Mouse (Mus musculus) gastrocnemius, adult 2 months (tissue): ENCODE measurements at regions not wholly inside any gene's neighbourhood (a gene's known extent, or its start where the extent isn't known, plus 50 kb on each side); places are given as distances from the start of the nearest gene placed in this dataset.
A peak's percentile ranks its signal among the peaks of the same experiment; 100 is the strongest.

Experiments used
- DNase-seq: peaks from one replicate; pipeline ENCODE4 v3.0.0; 2022
- H3K27ac ChIP-seq: fragments of 200-600 bp; 2 replicates; pipeline ENCODE4 v1.8.1; 2022; ENCODE audit warnings: mild to moderate bottlenecking
- H3K4me3 ChIP-seq: fragments of 200-600 bp; 2 replicates; pipeline ENCODE4 v1.8.1; 2022; ENCODE audit warnings: mild to moderate bottlenecking, moderate library complexity
- CTCF ChIP-seq: fragments of 200-600 bp; IDR thresholded peaks from 2 replicates; pipeline ENCODE4 v1.8.1; 2022; ENCODE audit warnings: antibody characterized with exemption, mild to moderate bottlenecking, moderate library complexity
- intact Hi-C: fragments of 180-260 bp; cut with DNase I; formaldehyde crosslinking; loops from one replicate; pipeline ENCODE4 v1.15.1; 2025

DNA sequence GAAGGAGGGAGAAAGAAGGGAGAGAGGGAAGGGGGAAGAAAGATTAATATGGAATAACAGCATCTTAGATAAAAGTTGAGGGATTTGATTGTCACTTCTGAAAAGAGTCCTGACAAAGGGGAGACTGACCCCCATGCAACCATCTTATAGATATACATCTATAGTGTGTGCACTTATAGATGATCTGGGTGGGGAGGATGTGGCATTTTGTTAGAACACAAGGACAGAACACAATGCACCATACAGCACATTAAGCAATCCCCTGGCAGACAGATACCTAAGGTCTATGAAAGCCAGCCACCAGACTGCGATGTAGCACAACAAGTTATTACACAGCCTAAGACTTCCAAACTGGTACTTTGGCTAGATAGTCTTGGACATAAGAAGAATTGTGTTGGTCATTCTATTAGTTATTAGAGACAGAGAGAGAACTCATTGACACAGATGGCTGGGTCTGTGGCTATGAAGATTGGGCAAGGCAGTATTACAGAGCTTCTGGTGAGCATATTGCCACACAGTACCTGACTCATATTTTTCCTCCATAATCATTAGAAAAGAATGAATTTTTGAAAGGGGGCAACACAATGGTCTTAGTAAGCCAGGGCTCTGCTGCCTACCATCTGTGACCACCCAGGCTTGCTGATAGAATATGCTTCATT, 126.3 kb upstream of the Itgb1 start:
- H3K4me3 ChIP-seq = no peak overlapping the region
- intact Hi-C loops = no loop called here
- no peak for TF ChIP-seq CTCF
- no peak overlapping the region for H3K27ac ChIP-seq
- DNase-seq = no peak

DNA sequence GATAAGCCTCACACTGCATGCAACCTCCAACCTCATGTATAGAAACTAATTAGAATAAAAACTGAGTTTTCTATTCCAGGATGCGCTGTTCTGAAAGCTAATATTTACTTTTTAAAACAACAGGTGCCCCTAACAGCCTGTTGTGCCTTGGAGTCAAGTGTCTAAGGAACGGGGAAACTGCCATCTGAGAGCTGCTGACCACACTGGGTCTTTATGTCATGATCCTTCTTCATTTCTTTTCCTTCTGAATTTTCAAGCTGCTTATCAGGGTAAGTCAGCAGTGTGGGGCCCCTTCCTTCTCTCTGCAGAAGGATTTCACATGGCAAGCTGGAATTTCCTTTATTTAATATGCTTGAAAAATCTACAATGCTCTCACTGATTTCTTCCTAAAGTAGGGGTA, 125.0 kb upstream of the Itgb1 start:
- H3K27ac ChIP-seq = no peak overlapping the region
- no peak for TF ChIP-seq CTCF
- H3K4me3 ChIP-seq = no peak overlapping the region
- intact Hi-C loops = no loop called here
- DNase-seq = no peak

DNA sequence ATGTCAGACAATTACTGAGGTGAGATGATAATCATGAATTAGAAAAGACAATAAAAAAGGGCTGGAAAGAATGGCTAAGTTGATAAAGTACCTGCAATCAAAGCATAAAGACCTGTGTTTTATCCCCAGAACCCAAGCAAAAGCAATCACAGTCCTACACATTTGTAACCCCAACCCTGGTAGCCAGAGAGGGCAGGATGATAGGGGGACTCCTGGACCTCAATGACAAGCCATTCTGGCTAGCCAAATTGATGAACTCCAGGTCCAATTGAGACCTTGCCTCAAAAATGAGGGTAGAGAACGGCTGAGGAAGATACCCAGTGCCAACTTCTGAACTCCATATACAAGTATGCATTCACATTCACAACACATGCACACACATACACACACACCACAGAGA, 124.4 kb upstream of the Itgb1 start:
- no peak for DNase-seq
- intact Hi-C loops = no loop called here
- no peak for TF ChIP-seq CTCF
- Histone ChIP-seq H3K4me3 (no peak overlapping the region), H3K27ac (no peak overlapping the region)

DNA sequence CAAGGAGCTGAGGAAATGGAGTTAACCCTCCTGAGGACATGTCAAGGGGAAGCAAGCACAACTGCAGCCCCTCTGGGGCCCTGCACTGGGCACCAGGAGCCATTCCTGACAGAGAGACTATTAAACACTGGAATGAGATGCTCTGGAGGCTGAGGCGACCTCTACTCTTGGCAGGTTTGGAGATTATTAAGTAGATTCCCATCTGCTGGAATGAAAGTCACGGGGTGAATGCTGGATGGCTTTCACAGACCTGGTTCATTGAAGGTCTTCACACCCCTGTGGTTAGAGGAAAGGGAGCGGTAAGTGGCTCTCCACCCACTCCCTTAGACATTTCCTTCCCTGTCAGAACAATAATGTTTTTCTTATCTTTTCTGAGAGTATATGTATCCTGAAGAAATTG, 122.8 kb upstream of the Itgb1 start:
- no peak for TF ChIP-seq CTCF
- DNase-seq = peak; percentile 48
- intact Hi-C loops = no loop called here

DNA sequence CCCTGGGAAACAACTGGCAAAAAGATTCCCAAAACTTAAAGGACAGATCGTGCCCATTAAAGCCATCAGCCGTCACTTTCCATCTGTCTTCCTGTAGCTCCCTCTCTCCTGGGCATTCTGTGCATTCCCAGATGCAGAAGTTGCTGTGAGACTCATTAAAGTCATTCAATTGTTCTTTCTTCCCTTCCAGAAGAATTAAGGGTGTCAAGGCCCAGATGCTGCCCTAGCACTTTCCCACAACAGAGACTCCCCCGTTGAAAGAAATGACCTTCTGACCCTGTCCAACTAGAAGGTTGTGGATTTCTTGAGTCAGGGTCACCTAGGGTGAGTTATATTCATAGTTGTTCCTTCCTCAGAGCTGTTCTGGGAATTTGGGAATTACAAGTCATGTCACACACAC, 121.7 kb upstream of the Itgb1 start:
- no peak for TF ChIP-seq CTCF
- H3K27ac ChIP-seq = peak overlapping the region; percentile 80
- H3K4me3 ChIP-seq = no peak overlapping the region
- intact Hi-C loops = no loop called here
- no peak for DNase-seq

More for the DNA sequence above, 122.8 kb upstream of the Itgb1 start:
- no peak overlapping the region for H3K4me3 ChIP-seq
- H3K27ac ChIP-seq = peak overlapping the region; percentile 80

DNA sequence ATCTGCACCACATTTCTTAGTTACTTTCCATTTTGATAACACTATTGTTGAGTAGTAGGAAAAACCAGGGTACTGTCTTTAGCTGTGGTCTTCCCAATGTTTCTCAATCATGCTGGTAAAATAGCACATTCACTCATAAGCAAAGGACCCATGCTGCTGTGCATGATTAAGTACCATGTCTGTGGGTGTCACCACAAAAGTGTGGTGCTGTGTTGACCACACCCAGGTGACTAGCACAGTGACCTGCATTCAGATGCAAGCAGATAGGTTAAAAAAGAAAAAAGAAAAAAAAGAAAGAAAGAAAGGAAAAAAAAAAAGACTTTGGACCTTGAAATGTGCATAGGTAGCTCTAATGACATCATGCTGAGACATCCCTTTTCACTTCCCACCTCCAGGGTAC, 113.2 kb upstream of the Itgb1 start:
- intact Hi-C loops = no loop called here
- H3K27ac ChIP-seq = no peak overlapping the region
- no peak overlapping the region for H3K4me3 ChIP-seq
- TF ChIP-seq CTCF = no peak
- no peak for DNase-seq

DNA sequence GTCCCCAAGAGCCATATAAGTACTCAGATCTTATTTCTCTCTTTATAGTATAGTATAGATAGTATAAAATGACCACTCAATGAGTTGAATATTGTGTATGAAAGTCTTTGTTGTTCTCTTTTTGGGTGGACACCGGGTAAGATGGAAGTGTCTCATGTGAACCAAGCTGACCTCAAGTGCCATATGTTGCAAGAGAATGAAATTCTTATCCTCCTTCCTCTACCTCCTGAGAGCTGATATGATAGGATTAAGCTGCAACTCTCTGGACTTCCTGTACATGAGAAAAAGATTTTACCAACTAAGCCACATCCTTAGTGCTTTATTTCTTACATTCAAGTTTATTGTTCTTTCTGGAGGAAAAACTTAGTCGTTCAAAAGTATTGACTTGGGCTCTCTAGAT, 91.3 kb upstream of the Itgb1 start:
- H3K27ac ChIP-seq = peak overlapping the region; percentile 76
- TF ChIP-seq CTCF = no peak
- no peak for DNase-seq
- no peak overlapping the region for H3K4me3 ChIP-seq
- intact Hi-C loops = no loop called here

DNA sequence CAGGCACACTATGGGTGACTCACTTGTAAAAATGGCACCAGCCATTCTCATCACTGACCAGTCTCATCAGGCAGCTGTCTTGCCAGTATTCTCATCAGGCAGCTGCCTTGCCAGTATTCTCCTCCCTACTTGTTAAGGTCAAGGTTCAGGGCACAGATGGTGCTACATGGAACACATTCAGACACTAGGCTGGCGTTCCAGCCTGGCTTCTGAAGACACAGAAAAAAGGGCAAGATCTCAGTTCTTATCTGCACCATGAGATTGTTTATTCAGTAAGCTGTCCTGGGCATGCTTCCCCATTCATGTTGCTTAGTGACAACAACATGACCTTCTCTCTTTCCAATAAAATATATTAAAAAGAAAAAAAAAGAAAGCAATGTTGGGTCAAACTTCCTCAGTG, 90.7 kb upstream of the Itgb1 start:
- DNase-seq = peak; percentile 37
- no peak overlapping the region for H3K4me3 ChIP-seq
- TF ChIP-seq CTCF = no peak
- peak overlapping the region; percentile 76 for H3K27ac ChIP-seq
- intact Hi-C loops = no loop called here

DNA sequence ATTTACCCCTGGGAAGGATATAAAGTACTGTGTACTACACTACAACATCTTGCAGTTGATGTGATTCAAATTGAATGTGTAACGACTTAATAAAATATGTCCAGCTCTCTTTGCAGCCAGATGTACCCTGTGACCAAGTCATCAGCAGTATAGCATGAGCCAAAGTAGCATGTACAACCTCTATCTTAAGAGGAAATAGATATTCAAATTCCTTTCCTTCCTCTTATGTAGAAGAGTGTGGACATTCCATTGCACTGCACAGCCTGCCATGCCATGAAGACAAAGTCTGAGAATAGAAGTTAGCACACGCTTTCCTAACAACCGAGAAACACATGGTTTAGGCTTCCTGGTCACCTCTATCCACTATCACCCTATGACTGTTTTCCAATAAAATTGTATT, 79.9 kb upstream of the Itgb1 start:
- H3K27ac ChIP-seq = no peak overlapping the region
- TF ChIP-seq CTCF = no peak
- no peak for DNase-seq
- intact Hi-C loops = no loop called here
- no peak overlapping the region for H3K4me3 ChIP-seq

DNA sequence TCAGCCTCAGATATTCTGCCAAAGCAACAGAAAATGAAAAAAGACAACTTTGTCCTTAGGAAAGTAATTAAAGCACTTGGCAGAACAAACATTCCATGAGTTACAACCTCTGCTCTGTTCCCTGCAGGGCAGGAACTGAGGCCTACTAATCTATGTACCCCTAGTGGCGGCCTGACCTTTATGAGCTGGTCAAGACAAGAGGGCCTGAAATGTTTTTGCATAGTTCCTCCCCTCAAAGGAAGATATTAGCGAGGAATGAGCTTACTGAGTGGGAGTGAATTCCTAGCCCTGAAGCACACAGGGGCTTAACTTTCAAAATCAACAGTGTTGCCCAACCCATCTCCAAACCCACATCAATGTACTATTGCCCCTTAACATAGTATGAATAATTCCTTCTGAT, 76.6 kb upstream of the Itgb1 start:
- no peak for DNase-seq
- Histone ChIP-seq H3K4me3 (no peak overlapping the region), H3K27ac (no peak overlapping the region)
- intact Hi-C loops = no loop called here
- no peak for TF ChIP-seq CTCF

DNA sequence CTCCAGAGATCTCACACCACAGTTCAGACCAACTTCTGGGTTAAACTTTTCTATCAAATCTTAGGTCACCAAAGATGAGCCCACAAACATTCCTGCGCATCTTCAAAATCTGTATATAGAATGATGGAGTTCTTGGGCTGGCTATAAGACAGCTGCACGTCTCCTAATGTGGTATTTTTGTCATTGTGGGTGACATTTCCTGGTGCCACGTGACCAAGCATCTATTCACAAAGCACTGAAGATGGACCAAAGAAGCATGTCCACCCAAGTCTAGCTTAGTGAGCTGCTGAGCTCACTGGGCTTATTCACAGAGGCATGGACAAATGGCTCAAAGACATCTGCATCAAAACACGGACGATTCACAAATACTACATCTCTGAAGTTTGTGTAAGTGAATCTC, 72.8 kb upstream of the Itgb1 start:
- Histone ChIP-seq H3K27ac (no peak overlapping the region), H3K4me3 (no peak overlapping the region)
- intact Hi-C loops = no loop called here
- no peak for TF ChIP-seq CTCF
- no peak for DNase-seq

DNA sequence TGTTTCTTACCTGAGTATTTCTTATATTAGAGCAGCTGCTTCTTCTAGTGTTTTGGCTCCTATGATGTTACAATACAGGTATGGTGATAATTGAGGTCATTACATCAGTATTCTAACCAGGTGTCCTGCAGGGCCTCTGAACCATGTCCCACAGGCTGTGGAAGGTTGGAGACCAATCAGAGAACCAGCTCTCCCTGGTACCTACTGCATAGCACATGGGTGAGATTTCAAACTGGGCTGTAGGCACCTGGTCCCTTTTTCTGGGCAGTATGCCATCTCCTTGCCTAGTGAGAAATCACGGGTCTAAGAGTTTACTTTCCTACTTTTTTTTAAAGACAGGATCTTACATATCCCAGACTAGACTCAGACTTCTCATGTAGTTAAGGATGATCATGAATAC, 67.6 kb upstream of the Itgb1 start:
- intact Hi-C loops = no loop called here
- no peak overlapping the region for H3K27ac ChIP-seq
- no peak for TF ChIP-seq CTCF
- no peak overlapping the region for H3K4me3 ChIP-seq
- DNase-seq = no peak

DNA sequence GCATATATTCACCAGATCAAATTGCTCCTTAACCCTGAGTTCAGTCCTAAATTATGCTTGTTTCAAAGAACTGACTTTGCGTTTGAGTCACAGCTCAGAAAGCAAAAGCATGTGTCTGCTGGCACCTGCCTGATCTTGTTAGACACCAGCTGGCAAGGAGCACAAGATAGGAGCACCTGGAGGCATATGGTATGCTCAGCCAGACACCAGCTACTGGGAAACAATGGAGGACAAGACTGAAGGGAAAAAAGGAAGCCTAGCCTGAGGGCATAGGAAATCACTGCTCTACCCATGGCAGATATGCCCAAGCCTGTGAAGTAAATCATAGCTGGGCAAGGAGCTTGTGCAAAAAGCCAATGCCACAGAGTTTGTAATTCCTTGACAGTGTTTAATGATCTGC, 66.4 kb upstream of the Itgb1 start:
- no peak overlapping the region for H3K4me3 ChIP-seq
- intact Hi-C loops = no loop called here
- no peak for DNase-seq
- H3K27ac ChIP-seq = no peak overlapping the region
- no peak for TF ChIP-seq CTCF
